Mouse (Mus musculus): Measurements from ENCODE around the gene Hoxd4.

DNA sequence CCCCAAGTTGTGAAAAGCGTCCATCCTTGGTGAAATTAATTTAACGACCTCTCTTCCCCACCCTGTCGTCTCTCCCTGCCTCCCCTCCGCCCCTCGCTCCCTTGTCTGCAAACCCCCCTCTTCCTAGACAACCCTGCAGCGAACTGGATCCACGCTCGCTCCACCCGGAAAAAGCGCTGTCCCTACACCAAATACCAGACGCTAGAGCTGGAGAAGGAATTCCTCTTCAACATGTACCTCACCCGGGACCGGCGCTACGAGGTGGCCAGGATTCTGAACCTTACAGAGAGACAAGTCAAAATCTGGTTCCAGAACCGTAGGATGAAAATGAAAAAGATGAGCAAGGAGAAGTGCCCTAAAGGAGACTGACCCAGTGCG is 12.7 kb upstream of the Hoxd4 start:
- TF ChIP-seq POLR2A (IDR thresholded peaks at IDR 0.05; ENCODE audit: insufficient read depth, low read depth, low read length) (no peak), CTCF (IDR thresholded peaks at IDR 0.05) (no peak)

Data from heart, adult 2 months (tissue).